Mouse (Mus musculus) forebrain, embryonic 12.5 days (tissue): Measurements from ENCODE around the gene Slc7a6. TPM values are rescaled to one million over a fixed set of nuclear protein-coding genes. Genes with fewer than 3 reads are reported as not detected.

Source experiments
- ATAC-seq: fragments of 200-750 bp; cut with Nextera tagmentation; 2 replicates; pipeline ENCODE4 v1.8.0; 2017; ENCODE audit warnings: moderate TSS enrichment; ENCODE audit not compliant: low FRiP score
- H3K27ac ChIP-seq: fragments of 300-500 bp; sonication (generic); 2 replicates; pipeline ENCODE4 v1.5.1; 2016; ENCODE audit warnings: mild to moderate bottlenecking
- H3K27me3 ChIP-seq: fragments of 300-500 bp; sonication (generic); 2 replicates; pipeline ENCODE4 v1.6.1; 2016; ENCODE audit warnings: mild to moderate bottlenecking
- H3K36me3 ChIP-seq: fragments of 300-500 bp; sonication (generic); replicated peaks from 2 replicates; pipeline ENCODE4 v1.6.1; 2016; ENCODE audit warnings: mild to moderate bottlenecking
- H3K4me1 ChIP-seq: fragments of 300-500 bp; sonication (generic); 2 replicates; pipeline ENCODE4 v1.6.1; 2016
- H3K4me2 ChIP-seq: fragments of 300-500 bp; sonication (generic); 2 replicates; pipeline ENCODE4 v1.6.1; 2016; ENCODE audit warnings: mild to moderate bottlenecking, moderate library complexity
- H3K4me3 ChIP-seq: fragments of 300-500 bp; sonication (generic); replicated peaks from 2 replicates; pipeline ENCODE4 v1.5.1; 2016; ENCODE audit warnings: mild to moderate bottlenecking
- H3K9ac ChIP-seq: fragments of 300-500 bp; sonication (generic); 2 replicates; pipeline ENCODE4 v1.6.1; 2016; ENCODE audit warnings: mild to moderate bottlenecking
- H3K9me3 ChIP-seq: fragments of 300-500 bp; sonication (generic); 2 replicates; pipeline ENCODE4 v1.6.1; 2016
- WGBS: fragments of 180-500 bp; shearing (Covaris S2); methylation state at CpG from one replicate; pipeline ENCODE4 v1.1.7; 2016; 5-methylcytosine and 5-hydroxymethylcytosine counted together
- polyA plus RNA-seq: library from polyadenylated mRNA; unstranded; fragments of >200 nt; fragmentation: Nextera tagmentation; extraction: Ambion mirVana; gene quantifications from 2 replicates; pipeline ENCODE4 v1.2.1, GENCODE M21; 2016

The Slc7a6 gene
- polyA plus RNA-seq, 1 experiment from 2014 or later, result 72.9 TPM

DNA sequence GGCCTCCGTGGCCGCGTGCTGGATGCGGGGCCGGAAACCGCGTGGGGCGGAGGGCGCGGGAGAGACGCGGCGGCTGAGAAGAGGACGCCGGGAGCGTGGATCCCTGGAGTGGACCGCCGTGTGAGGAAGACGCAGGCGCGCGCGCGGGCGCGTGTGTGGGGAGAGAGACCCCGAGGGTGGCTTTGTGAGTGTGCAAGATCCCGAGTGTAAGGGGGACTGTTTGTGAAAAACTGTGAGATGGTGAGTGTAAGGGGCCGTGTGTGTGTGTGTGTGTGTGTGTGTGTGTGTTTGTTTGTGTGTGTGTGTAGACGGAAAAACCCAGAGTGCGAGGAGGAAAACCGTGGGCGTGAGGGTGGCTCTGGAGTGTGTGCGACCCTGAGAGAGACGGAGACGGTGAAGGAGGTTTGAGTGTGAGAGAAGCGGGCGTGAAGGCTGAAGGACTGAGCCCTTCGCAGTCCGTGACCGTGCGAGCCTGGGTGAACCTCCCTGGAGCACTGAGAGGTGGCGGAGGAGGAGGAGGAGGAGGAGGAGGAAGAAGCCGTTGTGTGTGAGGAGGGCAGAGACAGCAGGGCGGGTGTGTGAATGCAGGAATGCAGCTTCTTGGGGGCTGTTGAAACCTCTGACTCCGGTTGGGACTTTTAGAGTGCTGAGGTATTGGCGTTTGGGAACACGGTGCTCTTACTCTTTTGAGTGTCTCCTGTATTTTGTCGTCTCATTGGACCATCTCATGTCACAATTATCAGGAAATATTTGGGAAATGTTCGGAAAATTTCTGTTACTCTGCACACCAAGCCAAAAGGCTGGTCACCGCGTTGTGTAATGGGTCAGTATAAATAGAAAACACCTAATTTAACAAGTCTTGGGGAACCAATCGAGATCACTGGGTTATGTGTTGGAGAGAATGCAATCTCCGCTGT, 618 bp downstream of the Slc7a6 start:
- Histone ChIP-seq H3K27ac (peak overlapping the region; percentile 90), H3K4me1 (peaks cover 11% of the 10 kb centered on the region), H3K27me3 (no peaks in the 10 kb centered on the region; the same call in 1 of the 2 replicates), H3K4me3 (peak overlapping the region; percentile 86), H3K9ac (peak overlapping the region; percentile 89), H3K9me3 (no peaks in the 10 kb centered on the region), H3K4me2 (peak overlapping the region; percentile 87), H3K36me3 (no peaks in the 10 kb centered on the region)
- 2% methylated on average over 52 of the region's 54 CpGs for WGBS
- peak; percentile 80 for ATAC-seq

DNA sequence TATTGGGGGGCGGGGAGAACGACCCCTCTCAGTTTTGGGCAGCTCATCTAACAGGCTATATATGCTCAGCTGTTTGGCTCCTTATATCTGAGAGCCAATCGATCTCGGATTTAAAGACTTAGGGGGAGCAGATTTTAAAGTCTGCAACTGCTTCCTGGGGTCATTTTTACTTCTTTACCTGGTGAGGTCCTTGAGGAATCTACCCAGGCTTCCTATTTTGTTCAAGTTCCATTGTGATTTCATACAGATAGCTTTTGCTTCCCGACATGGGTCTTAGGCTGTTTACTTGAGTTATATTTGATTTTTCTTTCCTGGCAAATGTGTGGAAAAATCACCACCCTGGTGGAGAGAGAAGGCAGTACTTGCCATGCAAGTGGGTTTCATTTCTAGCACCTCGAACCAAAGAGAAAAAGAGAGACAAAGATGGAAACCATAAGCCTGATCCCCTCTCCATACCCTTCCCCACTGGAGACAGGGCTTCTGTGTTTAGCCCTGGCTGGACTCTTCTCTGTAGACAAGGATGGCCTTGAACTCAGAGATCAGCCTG, 1.4 kb downstream of the Slc7a6 start:
- WGBS, result 50% methylated on average over 6 of the region's 6 CpGs
- Histone ChIP-seq H3K9me3 (no peaks in the 10 kb centered on the region), H3K36me3 (no peaks in the 10 kb centered on the region), H3K4me1 (peaks cover 11% of the 10 kb centered on the region), H3K27ac (no peak overlapping the region; the same call in 1 of the 2 replicates), H3K4me2 (peak overlapping the region; percentile 87), H3K27me3 (no peaks in the 10 kb centered on the region; the same call in 1 of the 2 replicates), H3K9ac (peak overlapping the region; percentile 89), H3K4me3 (peak overlapping the region; percentile 86)
- no peak for ATAC-seq

- no peak for ATAC-seq
- H3K4me3 ChIP-seq, result no peak overlapping the region
These were observed 4.9 kb downstream of the Slc7a6 start for GRCm38 (mm10) chr8:106173566-106173965.

GRCm38 (mm10) chr8:106176891-106177290, 8.2 kb downstream of the Slc7a6 start:
- Histone ChIP-seq H3K9me3 (no peaks in the 10 kb centered on the region), H3K4me1 (peaks cover 16% of the 10 kb centered on the region), H3K27me3 (no peaks in the 10 kb centered on the region), H3K4me2 (no peak overlapping the region), H3K9ac (no peak overlapping the region), H3K27ac (no peak overlapping the region), H3K36me3 (peaks cover 7% of the 10 kb centered on the region), H3K4me3 (no peak overlapping the region)
- WGBS, result 10% methylated on average over 1 of the region's 1 CpGs
- ATAC-seq, result no peak

More at GRCm38 (mm10) chr8:106173566-106173965, 4.9 kb downstream of the Slc7a6 start:
- no peaks in the 10 kb centered on the region for H3K9me3 ChIP-seq
- H3K4me2 ChIP-seq, result no peak overlapping the region
- peaks cover 26% of the 10 kb centered on the region for H3K4me1 ChIP-seq
- H3K27me3 ChIP-seq, result no peaks in the 10 kb centered on the region
- WGBS, result 97% methylated on average over 3 of the region's 3 CpGs
- H3K9ac ChIP-seq, result no peak overlapping the region
- no peaks in the 10 kb centered on the region for H3K36me3 ChIP-seq
- H3K27ac ChIP-seq, result no peak overlapping the region

DNA sequence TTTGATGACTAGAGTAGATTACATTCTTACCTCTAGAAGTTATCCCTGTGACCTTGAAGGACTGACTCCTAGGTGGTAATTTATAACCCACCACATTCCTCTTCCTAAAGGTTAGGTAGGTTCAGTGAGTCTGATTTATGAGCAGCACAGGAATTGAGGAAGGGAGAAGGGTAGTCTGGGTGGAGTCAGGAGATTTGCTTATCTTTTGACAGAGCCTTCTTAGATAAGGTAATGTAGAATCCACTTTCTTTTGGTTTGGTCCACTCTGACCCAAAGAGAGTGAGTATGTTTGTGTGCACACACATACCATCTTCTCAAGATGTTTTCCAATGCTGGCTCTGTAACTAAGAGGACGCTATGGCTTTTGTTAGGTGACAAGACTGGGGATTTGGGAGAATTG, 8.9 kb downstream of the Slc7a6 start:
- H3K9me3 ChIP-seq, result no peaks in the 10 kb centered on the region
- H3K9ac ChIP-seq, result no peak overlapping the region
- peaks cover 9% of the 10 kb centered on the region for H3K36me3 ChIP-seq
- WGBS, result 83% methylated on average over 1 of the region's 1 CpGs
- ATAC-seq, result no peak
- H3K27me3 ChIP-seq, result no peaks in the 10 kb centered on the region
- no peak overlapping the region for H3K4me3 ChIP-seq
- H3K27ac ChIP-seq, result no peak overlapping the region
- H3K4me2 ChIP-seq, result no peak overlapping the region
- H3K4me1 ChIP-seq, result peaks cover 16% of the 10 kb centered on the region

- ATAC-seq, result no peak
- 79% methylated on average over 2 of the region's 2 CpGs for WGBS
- Histone ChIP-seq H3K4me3 (no peak overlapping the region), H3K4me2 (no peak overlapping the region), H3K27ac (no peak overlapping the region), H3K27me3 (no peaks in the 10 kb centered on the region), H3K9me3 (no peaks in the 10 kb centered on the region), H3K4me1 (peaks cover 16% of the 10 kb centered on the region), H3K36me3 (peaks cover 15% of the 10 kb centered on the region), H3K9ac (no peak overlapping the region)
These were observed 9.8 kb downstream of the Slc7a6 start for GRCm38 (mm10) chr8:106178428-106178827.

DNA sequence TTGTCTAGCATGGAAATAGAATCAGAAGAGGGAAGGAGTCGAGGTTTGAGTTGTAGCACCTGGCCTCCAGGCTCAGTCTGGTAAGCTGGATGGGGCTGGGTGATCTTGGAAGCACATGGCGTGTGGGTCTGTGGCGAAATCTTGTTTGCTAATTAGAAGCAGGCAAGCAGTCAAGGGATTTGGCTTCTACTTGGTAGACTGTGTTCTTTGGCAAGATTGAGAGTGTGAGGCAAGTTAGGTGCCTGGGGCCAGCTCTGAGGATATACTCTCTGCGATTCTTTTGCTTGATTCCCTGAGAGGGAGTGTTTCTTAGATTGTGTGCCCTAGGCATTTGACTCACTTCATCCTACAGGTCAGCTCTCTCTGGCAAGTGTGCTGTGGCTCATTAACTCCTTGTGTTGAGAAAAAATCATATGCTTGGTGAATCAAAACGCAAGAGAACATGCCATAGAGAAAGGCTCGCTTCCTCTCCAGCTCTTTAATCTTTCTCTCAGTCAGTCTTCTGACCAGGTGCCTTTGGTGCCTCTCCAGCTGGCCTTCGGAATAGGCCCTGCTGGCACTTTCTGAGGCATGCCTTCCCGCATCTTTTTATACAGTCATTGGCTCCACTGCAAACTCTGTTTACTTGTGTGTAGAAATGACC, 17.1 kb downstream of the Slc7a6 start:
- H3K9me3 ChIP-seq, result no peaks in the 10 kb centered on the region
- no peak overlapping the region for H3K4me3 ChIP-seq
- no peak overlapping the region for H3K9ac ChIP-seq
- no peak overlapping the region for H3K4me2 ChIP-seq
- 90% methylated on average over 8 of the region's 8 CpGs for WGBS
- no peaks in the 10 kb centered on the region for H3K27me3 ChIP-seq
- no peaks in the 10 kb centered on the region for H3K4me1 ChIP-seq
- H3K36me3 ChIP-seq, result peaks cover 60% of the 10 kb centered on the region
- ATAC-seq, result no peak
- no peak overlapping the region for H3K27ac ChIP-seq

DNA sequence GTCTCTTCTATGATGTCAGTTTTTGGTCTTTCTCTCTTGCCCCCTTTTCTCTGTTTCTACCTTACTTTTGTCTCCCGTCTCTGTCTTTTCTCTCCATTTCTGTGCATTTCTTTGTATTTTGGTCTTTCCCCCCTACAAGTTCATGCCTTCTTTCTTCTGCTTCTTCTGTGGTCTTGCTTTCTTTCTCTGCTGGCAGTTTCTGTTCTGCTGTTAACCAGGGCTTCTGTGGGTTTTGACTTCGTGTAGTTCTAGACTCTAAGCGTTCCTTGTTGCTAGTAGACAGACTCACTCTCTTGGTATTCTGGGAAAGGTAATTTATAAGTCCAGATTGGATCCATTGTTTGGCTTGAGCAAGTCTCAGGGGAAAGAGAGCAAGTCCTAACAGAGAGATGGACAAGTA, 17.7 kb downstream of the Slc7a6 start:
- Histone ChIP-seq H3K36me3 (peaks cover 66% of the 10 kb centered on the region), H3K9ac (no peak overlapping the region), H3K9me3 (no peaks in the 10 kb centered on the region), H3K4me2 (no peak overlapping the region), H3K4me1 (no peaks in the 10 kb centered on the region), H3K27me3 (no peaks in the 10 kb centered on the region), H3K27ac (no peak overlapping the region), H3K4me3 (no peak overlapping the region)
- ATAC-seq, result no peak
- WGBS, result 96% methylated on average over 3 of the region's 3 CpGs

DNA sequence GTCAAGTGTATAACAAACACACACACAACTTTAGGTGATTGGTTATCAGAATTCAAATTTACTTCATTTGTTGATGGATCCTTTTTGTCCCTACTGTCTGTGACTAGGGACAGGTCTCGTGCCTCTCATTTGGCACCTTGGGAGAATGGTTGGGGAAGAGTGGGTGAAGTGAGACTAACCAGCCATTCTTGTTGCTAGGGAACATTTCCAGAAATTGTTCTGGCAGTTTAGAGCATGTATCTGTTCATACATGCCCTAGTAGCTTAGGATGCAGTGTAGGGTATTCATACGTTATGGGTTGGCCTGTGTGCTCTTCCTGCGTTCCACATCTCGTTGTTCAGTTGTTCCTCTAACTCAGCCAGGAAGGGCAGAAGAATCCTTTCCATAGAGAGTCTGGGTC, 20.5 kb downstream of the Slc7a6 start:
- 97% methylated on average over 4 of the region's 4 CpGs for WGBS
- no peaks in the 10 kb centered on the region for H3K9me3 ChIP-seq
- H3K36me3 ChIP-seq, result peaks cover 82% of the 10 kb centered on the region
- ATAC-seq, result no peak
- no peak overlapping the region for H3K9ac ChIP-seq
- no peak overlapping the region for H3K4me2 ChIP-seq
- no peak overlapping the region for H3K4me3 ChIP-seq
- H3K4me1 ChIP-seq, result no peaks in the 10 kb centered on the region
- H3K27ac ChIP-seq, result no peak overlapping the region
- H3K27me3 ChIP-seq, result no peaks in the 10 kb centered on the region

- Histone ChIP-seq H3K9me3 (no peaks in the 10 kb centered on the region), H3K4me1 (no peaks in the 10 kb centered on the region), H3K4me2 (no peak overlapping the region), H3K27ac (no peak overlapping the region), H3K4me3 (no peak overlapping the region), H3K27me3 (no peaks in the 10 kb centered on the region), H3K9ac (no peak overlapping the region), H3K36me3 (peaks cover 87% of the 10 kb centered on the region)
- no peak for ATAC-seq
- WGBS, result 90% methylated on average over 5 of the region's 5 CpGs
These were observed 23.0 kb downstream of the Slc7a6 start for GRCm38 (mm10) chr8:106191639-106192038.

GRCm38 (mm10) chr8:106193162-106193561, 24.5 kb downstream of the Slc7a6 start:
- Histone ChIP-seq H3K36me3 (peaks cover 84% of the 10 kb centered on the region), H3K9me3 (no peaks in the 10 kb centered on the region), H3K4me3 (no peak overlapping the region), H3K27me3 (no peaks in the 10 kb centered on the region), H3K4me1 (no peaks in the 10 kb centered on the region), H3K27ac (no peak overlapping the region), H3K9ac (no peak overlapping the region), H3K4me2 (no peak overlapping the region)
- WGBS, result 94% methylated on average over 6 of the region's 6 CpGs
- ATAC-seq, result no peak

- peaks cover 85% of the 10 kb centered on the region for H3K36me3 ChIP-seq
- no peaks in the 10 kb centered on the region for H3K9me3 ChIP-seq
- WGBS, result 94% methylated on average over 5 of the region's 5 CpGs
- H3K4me1 ChIP-seq, result no peaks in the 10 kb centered on the region; the same call in 1 of the 2 replicates
- H3K4me3 ChIP-seq, result no peak overlapping the region
- no peak for ATAC-seq
- no peaks in the 10 kb centered on the region for H3K27me3 ChIP-seq
- no peak overlapping the region for H3K4me2 ChIP-seq
- H3K9ac ChIP-seq, result no peak overlapping the region
- H3K27ac ChIP-seq, result no peak overlapping the region
These were observed 25.4 kb downstream of the Slc7a6 start for GRCm38 (mm10) chr8:106194062-106194461.
